Mouse (Mus musculus) forebrain, embryonic 10.5 days (tissue): Measurements from ENCODE around the gene Cst6. TPM values are rescaled to one million over a fixed set of nuclear protein-coding genes. Genes with fewer than 3 reads are reported as not detected.

Experiments
- DNase-seq: peaks from one replicate; pipeline ENCODE4 v3.0.0-alpha.2; 2017; ENCODE audit warnings: low spot score; ENCODE audit errors: extremely low spot score
- H3K27ac ChIP-seq: fragments of 300-500 bp; sonication (generic); 2 replicates; pipeline ENCODE4 v1.5.1; 2016; ENCODE audit warnings: mild to moderate bottlenecking
- H3K27me3 ChIP-seq: fragments of 300-500 bp; sonication (generic); 2 replicates; pipeline ENCODE4 v1.6.1; 2016; ENCODE audit warnings: mild to moderate bottlenecking; ENCODE audit not compliant: poor library complexity, severe bottlenecking
- H3K36me3 ChIP-seq: fragments of 300-500 bp; sonication (generic); replicated peaks from 2 replicates; pipeline ENCODE4 v1.6.1; 2016; ENCODE audit warnings: mild to moderate bottlenecking, moderate library complexity
- H3K4me1 ChIP-seq: fragments of 300-500 bp; sonication (generic); 2 replicates; pipeline ENCODE4 v1.6.1; 2016
- H3K4me3 ChIP-seq: fragments of 300-500 bp; sonication (generic); 2 replicates; pipeline ENCODE4 v1.5.1; 2016; ENCODE audit warnings: mild to moderate bottlenecking, moderate library complexity
- H3K9me3 ChIP-seq: fragments of 300-500 bp; sonication (generic); 2 replicates; pipeline ENCODE4 v1.6.1; 2016; ENCODE audit warnings: mild to moderate bottlenecking, moderate library complexity
- WGBS: fragments of 180-500 bp; shearing (Covaris S2); methylation state at CpG from one replicate; pipeline ENCODE4 v1.1.7; 2016; 5-methylcytosine and 5-hydroxymethylcytosine counted together
- polyA plus RNA-seq: library from polyadenylated mRNA; unstranded; fragments of >200 nt; fragmentation: Nextera tagmentation; extraction: Ambion mirVana; gene quantifications from 2 replicates; pipeline ENCODE4 v1.2.1, GENCODE M21; 2016

The Cst6 gene
- polyA plus RNA-seq, 1 experiment from 2014 or later: 0.56 TPM

DNA sequence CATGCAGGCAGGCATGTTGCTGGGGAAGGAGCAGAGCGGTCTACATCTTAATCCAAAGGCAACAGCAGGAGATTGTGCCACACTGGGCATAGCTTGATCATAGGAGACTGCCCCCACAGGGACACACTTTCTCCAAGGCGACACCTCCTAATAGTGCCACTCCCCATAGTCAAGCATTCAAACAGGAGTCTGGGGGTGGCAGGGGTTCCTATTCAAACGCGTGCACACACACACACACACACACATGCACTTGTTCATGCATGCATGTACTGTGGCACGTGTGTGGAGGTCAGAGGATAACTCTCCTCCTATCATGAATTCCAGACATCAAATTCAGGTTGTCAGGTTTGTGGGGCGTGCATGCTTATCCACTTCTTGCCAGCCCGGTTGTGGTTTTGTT is 23.4 kb upstream of the Cst6 start:
- no peaks in the 10 kb centered on the region for H3K27me3 ChIP-seq
- H3K9me3 ChIP-seq: no peaks in the 10 kb centered on the region
- H3K27ac ChIP-seq: no peak overlapping the region
- H3K36me3 ChIP-seq: peaks cover 88% of the 10 kb centered on the region
- H3K4me1 ChIP-seq: peaks cover 11% of the 10 kb centered on the region
- no peak for DNase-seq
- 93% methylated on average over 7 of the region's 7 CpGs for WGBS
- no peak overlapping the region for H3K4me3 ChIP-seq

GRCm38 (mm10) chr19:5370932-5371331 is 21.6 kb upstream of the Cst6 start:
- H3K4me3 ChIP-seq: no peak overlapping the region
- DNase-seq: no peak
- 92% methylated on average over 3 of the region's 3 CpGs for WGBS
- H3K4me1 ChIP-seq: peaks cover 17% of the 10 kb centered on the region
- no peak overlapping the region for H3K27ac ChIP-seq
- H3K36me3 ChIP-seq: peaks cover 72% of the 10 kb centered on the region
- H3K9me3 ChIP-seq: no peaks in the 10 kb centered on the region
- no peaks in the 10 kb centered on the region for H3K27me3 ChIP-seq

DNA sequence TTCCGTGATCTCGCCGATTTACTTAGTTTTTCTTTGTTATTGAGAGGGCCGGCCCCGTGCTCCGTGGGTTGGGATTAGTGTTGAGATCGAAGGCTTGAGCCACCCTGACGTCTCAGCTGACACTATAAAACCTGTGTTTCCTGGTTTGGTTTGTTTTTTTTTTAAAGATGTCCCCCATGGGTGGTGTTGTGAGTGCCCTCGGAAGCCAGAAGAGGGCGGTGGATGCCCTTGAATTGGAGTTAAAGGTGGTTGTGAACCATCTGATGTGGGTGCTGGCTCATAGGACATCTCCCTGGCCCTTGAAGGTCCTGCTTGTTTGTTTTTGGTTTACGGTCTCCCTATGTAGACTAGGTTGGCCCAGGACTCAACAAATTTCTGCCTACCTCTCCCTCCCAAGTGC is 18.1 kb upstream of the Cst6 start:
- WGBS: 13% methylated on average over 11 of the region's 11 CpGs
- peaks cover 72% of the 10 kb centered on the region for H3K36me3 ChIP-seq

GRCm38 (mm10) chr19:5367053-5367359 is 17.6 kb upstream of the Cst6 start, which contains the start of gene Banf1:
TSS of gene Banf1 (minus strand) at chr19:5367168.
- Histone ChIP-seq H3K27ac (peak within 1 kb of the TSS; percentile 99), H3K4me3 (peak within 1 kb of the TSS; percentile 96), H3K27me3 (no peaks in the 10 kb centered on the region), H3K36me3 (peaks cover 68% of the 10 kb centered on the region), H3K9me3 (no peaks in the 10 kb centered on the region), H3K4me1 (peaks cover 28% of the 10 kb centered on the region)
- under 1% methylated on average over 33 of the region's 33 CpGs for WGBS
- DNase-seq: no peak

More for the DNA sequence above, 18.1 kb upstream of the Cst6 start:
- H3K4me3 ChIP-seq: peak overlapping the region; percentile 96
- DNase-seq: no peak
- peaks cover 28% of the 10 kb centered on the region for H3K4me1 ChIP-seq
- no peaks in the 10 kb centered on the region for H3K27me3 ChIP-seq
- peak overlapping the region; percentile 99 for H3K27ac ChIP-seq
- no peaks in the 10 kb centered on the region for H3K9me3 ChIP-seq

GRCm38 (mm10) chr19:5366175-5367052 is 17.0 kb upstream of the Cst6 start, which contains the start of gene Eif1ad:
TSS of gene Eif1ad (plus strand) at chr19:5366741.
- H3K36me3 ChIP-seq: peaks cover 62% of the 10 kb centered on the region
- WGBS: under 1% methylated on average over 89 of the region's 92 CpGs
- no peaks in the 10 kb centered on the region for H3K9me3 ChIP-seq

GRCm38 (mm10) chr19:5365751-5366150 is 16.4 kb upstream of the Cst6 start:
- no peaks in the 10 kb centered on the region for H3K27me3 ChIP-seq
- no peak for DNase-seq
- H3K9me3 ChIP-seq: no peaks in the 10 kb centered on the region
- 19% methylated on average over 11 of the region's 11 CpGs for WGBS
- H3K36me3 ChIP-seq: peaks cover 55% of the 10 kb centered on the region
- H3K27ac ChIP-seq: peak overlapping the region; percentile 99
- peaks cover 28% of the 10 kb centered on the region for H3K4me1 ChIP-seq
- H3K4me3 ChIP-seq: peak overlapping the region; percentile 96

More at GRCm38 (mm10) chr19:5366175-5367052, 17.0 kb upstream of the Cst6 start, which contains the start of gene Eif1ad:
- Histone ChIP-seq H3K4me3 (peak within 1 kb of the TSS; percentile 96), H3K27me3 (no peaks in the 10 kb centered on the region), H3K4me1 (peaks cover 28% of the 10 kb centered on the region), H3K27ac (peak within 1 kb of the TSS; percentile 99)
- peak; percentile 99 for DNase-seq

- Histone ChIP-seq H3K36me3 (peaks cover 42% of the 10 kb centered on the region), H3K9me3 (no peaks in the 10 kb centered on the region), H3K27me3 (no peaks in the 10 kb centered on the region), H3K4me3 (no peak overlapping the region), H3K27ac (no peak overlapping the region), H3K4me1 (peaks cover 28% of the 10 kb centered on the region)
- WGBS: 99% methylated on average over 2 of the region's 2 CpGs
- no peak for DNase-seq
Observed at GRCm38 (mm10) chr19:5364124-5364523, 14.8 kb upstream of the Cst6 start.

- WGBS: 83% methylated on average over 2 of the region's 2 CpGs
- Histone ChIP-seq H3K27me3 (no peaks in the 10 kb centered on the region), H3K4me1 (peaks cover 12% of the 10 kb centered on the region), H3K9me3 (no peaks in the 10 kb centered on the region), H3K4me3 (no peak overlapping the region), H3K27ac (no peak overlapping the region), H3K36me3 (peaks cover 30% of the 10 kb centered on the region)
- DNase-seq: no peak
Observed at GRCm38 (mm10) chr19:5362186-5362585, 12.8 kb upstream of the Cst6 start.

GRCm38 (mm10) chr19:5356080-5356479 is 6.7 kb upstream of the Cst6 start:
- no peaks in the 10 kb centered on the region for H3K4me1 ChIP-seq
- H3K9me3 ChIP-seq: no peaks in the 10 kb centered on the region
- H3K36me3 ChIP-seq: peaks cover 4% of the 10 kb centered on the region; the same call in 1 of the 2 replicates
- H3K27ac ChIP-seq: no peak overlapping the region
- no peak overlapping the region for H3K4me3 ChIP-seq
- no peak for DNase-seq
- WGBS: no CpG with 5 or more reads among the region's 1 CpGs
- no peaks in the 10 kb centered on the region for H3K27me3 ChIP-seq

GRCm38 (mm10) chr19:5353609-5354008 is 4.2 kb upstream of the Cst6 start:
- Histone ChIP-seq H3K27me3 (peaks cover 18% of the 10 kb centered on the region), H3K4me1 (peaks cover 8% of the 10 kb centered on the region), H3K27ac (no peak overlapping the region), H3K36me3 (no peaks in the 10 kb centered on the region), H3K4me3 (no peak overlapping the region), H3K9me3 (no peaks in the 10 kb centered on the region)
- DNase-seq: no peak
- 89% methylated on average over 2 of the region's 2 CpGs for WGBS

DNA sequence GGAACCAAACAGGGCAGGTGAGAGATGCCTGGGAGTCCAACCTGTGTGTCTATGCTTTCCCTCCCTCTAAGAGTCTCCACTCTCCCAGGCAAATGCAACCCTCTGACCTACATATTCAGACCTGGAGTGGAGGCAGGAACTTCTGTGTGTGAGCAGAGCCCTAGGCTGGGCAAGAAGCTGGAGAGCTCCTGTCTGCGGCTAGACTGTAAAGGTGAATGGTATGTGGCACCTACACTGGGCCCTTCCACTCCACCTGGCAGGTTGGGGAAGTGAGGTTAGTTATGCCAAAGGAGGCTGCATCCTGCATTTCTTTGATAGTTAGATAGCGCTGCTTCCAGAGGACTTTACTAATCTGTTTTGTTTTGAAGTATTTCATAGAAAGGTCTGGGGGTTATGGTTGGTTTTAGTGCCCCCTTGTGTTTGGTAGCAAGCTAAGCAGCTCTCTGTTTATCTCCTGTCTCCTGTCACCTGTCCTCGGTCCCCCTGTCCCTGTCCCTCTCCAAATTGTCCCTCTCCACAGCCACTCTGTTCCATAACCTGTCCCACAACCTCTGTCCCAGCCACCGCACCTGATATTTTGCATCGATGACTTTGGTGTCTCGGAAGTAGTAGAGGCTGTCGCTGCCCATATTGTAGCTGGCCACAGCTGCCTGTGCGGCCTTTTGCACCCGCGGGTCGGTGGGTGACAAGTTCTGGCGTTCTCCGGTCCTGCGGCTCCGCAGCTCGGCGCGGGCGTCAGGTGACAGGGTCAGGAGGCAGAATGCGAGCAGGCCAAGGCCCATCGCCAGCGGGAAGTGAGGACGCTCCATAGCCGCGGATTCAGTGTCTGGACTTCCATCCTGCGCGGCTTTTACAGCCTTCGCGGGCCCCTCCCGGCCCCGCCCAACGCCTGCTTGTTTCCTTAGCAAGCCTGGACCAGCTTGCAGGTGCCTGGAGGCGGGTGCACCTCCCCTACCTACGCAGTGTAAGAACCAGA is 560 bp downstream of the Cst6 start:
- Histone ChIP-seq H3K4me1 (peaks cover 11% of the 10 kb centered on the region), H3K4me3 (peak overlapping the region; percentile 54), H3K36me3 (no peaks in the 10 kb centered on the region), H3K9me3 (no peaks in the 10 kb centered on the region), H3K27me3 (peaks cover 18% of the 10 kb centered on the region), H3K27ac (peak overlapping the region; percentile 65)
- WGBS: 6% methylated on average over 34 of the region's 34 CpGs
- DNase-seq: peak; percentile 26

- Histone ChIP-seq H3K27me3 (peaks cover 18% of the 10 kb centered on the region), H3K36me3 (no peaks in the 10 kb centered on the region), H3K27ac (peak overlapping the region; percentile 8; the same call in 1 of the 2 replicates), H3K4me3 (0 out of 2 replicates have a peak overlapping the region, but pooled peaks have one; percentile 54), H3K4me1 (peaks cover 11% of the 10 kb centered on the region), H3K9me3 (no peaks in the 10 kb centered on the region)
- no peak for DNase-seq
- WGBS: 78% methylated on average over 6 of the region's 6 CpGs
Observed at GRCm38 (mm10) chr19:5348064-5348463, 1.3 kb downstream of the Cst6 start.
